Mouse (Mus musculus) midbrain, embryonic 12.5 days (tissue): Measurements from ENCODE around the gene Dclk3. TPM values are rescaled to one million over a fixed set of nuclear protein-coding genes. Genes with fewer than 3 reads are reported as not detected.

ENCODE experiments used
- polyA plus RNA-seq: library from polyadenylated mRNA; unstranded; fragments of >200 nt; fragmentation: Nextera tagmentation; extraction: Ambion mirVana; gene quantifications from 2 replicates; pipeline ENCODE4 v1.2.1, GENCODE M21; 2016

Dclk3 gene
- polyA plus RNA-seq, 1 experiment from 2014 or later, result 1.0 TPM

Other genes with a start within 250 kb of the Dclk3 start
- 46.8 and 47.4 TPM in 2 replicates for gene Mlh1, start 167.3 kb upstream of the Dclk3 start, polyA plus RNA-seq
- 47.3 and 51.5 TPM in 2 replicates for gene Epm2aip1, start 167.2 kb upstream of the Dclk3 start, polyA plus RNA-seq
- gene Trank1, start 127.3 kb upstream of the Dclk3 start, polyA plus RNA-seq, result 1.7 and 1.9 TPM in 2 replicates